Mouse (Mus musculus): ENCODE data around the gene Ubqln5. TPM values are rescaled to one million over a fixed set of nuclear protein-coding genes. Genes with fewer than 3 reads are reported as not detected.

Ubqln5 gene
- polyA plus RNA-seq (2014; fragmentation: Illumina TruSeq; extraction: RNeasy Lipid Tissue Mini Kit (QIAGEN cat#74804); ENCODE audit: low read depth, low replicate concordance), result not detected

GRCm38 (mm10) chr7:104129726-104130125, at the start of gene Ubqln5:
Gene Ubqln5, minus strand, starts transcription at chr7:104129826.

GRCm38 (mm10) chr7:104150456-104150855, 20.8 kb upstream of the Ubqln5 start, which contains the start of gene Ubqlnl:
Gene Ubqlnl, minus strand, starts transcription at chr7:104150556.

DNA sequence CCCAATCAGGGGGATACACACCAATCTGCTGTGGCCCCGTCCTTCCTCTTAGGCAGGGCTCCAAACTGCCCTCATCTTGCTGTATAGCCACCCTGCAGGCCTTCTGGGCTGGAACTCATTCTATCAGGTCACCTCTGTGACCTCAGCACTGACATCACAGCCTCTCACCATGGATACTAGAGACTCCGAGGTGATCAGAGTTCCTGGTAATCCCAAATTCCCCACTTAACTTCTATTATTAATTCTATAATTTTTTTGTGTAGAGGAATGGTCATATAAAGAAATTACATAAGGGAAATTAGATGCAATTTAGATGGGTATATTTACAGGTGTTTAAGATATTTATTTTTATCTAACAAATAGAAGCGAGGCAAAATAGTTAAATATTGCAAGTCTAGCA, 13.6 kb upstream of the Ubqln5 start, which contains the start of gene Ubqln3:
Gene Ubqln3 (minus strand): TSS at position 101 of the 400 bp plus-strand sequence.

DNA sequence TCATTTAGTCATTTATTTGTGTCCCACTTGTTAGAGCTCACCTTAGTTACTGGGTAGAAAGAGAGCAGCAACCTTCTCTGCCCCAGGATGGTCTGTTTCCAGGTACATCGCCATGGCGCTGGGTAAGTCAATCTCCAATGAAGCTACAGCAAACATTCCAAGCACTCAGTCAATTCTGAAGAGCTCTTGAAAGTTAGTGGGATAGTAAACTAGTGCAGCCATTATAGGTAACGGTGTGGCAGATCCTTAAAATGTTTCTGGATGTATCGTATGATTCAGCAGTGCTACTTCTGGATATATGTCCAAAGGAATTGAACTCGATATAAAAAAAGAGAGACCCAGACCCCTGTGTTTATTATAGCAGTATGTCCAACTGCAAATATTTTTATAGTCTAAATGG, 7.7 kb upstream of the Ubqln5 start, which contains the start of gene Olfr643:
Gene Olfr643 (minus strand): TSS at position 101 of the 400 bp plus-strand sequence.

DNA sequence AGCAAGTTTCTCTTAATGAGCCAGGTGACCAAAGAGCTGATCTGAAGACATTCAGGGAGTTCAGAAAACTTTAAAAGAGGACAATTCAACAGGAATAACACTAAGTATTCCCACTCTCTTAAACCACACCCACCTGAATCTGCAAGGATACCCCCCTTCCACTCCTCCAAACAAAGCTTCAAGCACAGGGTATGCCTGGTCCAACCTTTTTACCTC, 25.0 kb downstream of the Ubqln5 start, which contains the start of gene Olfr646:
Gene Olfr646 (plus strand): TSS at position 117 of the 216 bp plus-strand sequence.

DNA sequence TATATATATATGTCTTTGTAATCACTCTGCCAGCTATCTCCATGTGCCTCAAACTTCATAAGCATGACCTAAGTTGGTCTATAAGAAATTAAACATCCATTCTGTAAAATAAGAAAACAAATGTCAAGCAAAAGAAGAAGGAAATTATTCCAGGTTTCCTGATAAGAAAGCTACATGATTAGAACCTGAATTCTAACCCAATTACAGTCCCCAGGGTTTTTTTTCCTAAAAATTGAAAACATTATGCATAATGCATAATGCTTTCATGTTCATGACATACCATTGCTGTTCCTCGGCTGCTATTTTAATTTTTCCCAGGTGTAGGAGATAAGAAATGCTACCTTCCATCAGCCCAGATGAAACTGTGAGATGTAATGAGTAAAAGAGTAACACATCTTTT, 44.3 kb downstream of the Ubqln5 start, which contains the start of gene Olfr645:
Gene Olfr645 (minus strand): TSS at position 101 of the 400 bp plus-strand sequence.

Other genes with a start within 250 kb of the Ubqln5 start
- gene Olfr66, start 243.6 kb downstream of the Ubqln5 start, polyA plus RNA-seq (2014; fragmentation: Illumina TruSeq; extraction: RNeasy Lipid Tissue Mini Kit (QIAGEN cat#74804); ENCODE audit: low read depth, low replicate concordance), result not detected
- gene Olfr64, start 235.3 kb downstream of the Ubqln5 start, polyA plus RNA-seq (2014; fragmentation: Illumina TruSeq; extraction: RNeasy Lipid Tissue Mini Kit (QIAGEN cat#74804); ENCODE audit: low read depth, low replicate concordance), result not detected
- not detected for gene Olfr65, start 226.3 kb downstream of the Ubqln5 start, polyA plus RNA-seq (2014; fragmentation: Illumina TruSeq; extraction: RNeasy Lipid Tissue Mini Kit (QIAGEN cat#74804); ENCODE audit: low read depth, low replicate concordance)
- gene Olfr631, start 201.0 kb downstream of the Ubqln5 start, polyA plus RNA-seq (2014; fragmentation: Illumina TruSeq; extraction: RNeasy Lipid Tissue Mini Kit (QIAGEN cat#74804); ENCODE audit: low read depth, low replicate concordance), result not detected
- not detected for gene Olfr632, start 195.5 kb downstream of the Ubqln5 start, polyA plus RNA-seq (2014; fragmentation: Illumina TruSeq; extraction: RNeasy Lipid Tissue Mini Kit (QIAGEN cat#74804); ENCODE audit: low read depth, low replicate concordance)
- not detected for gene Olfr633, start 185.4 kb downstream of the Ubqln5 start, polyA plus RNA-seq (2014; fragmentation: Illumina TruSeq; extraction: RNeasy Lipid Tissue Mini Kit (QIAGEN cat#74804); ENCODE audit: low read depth, low replicate concordance)
- not detected for gene Olfr635, start 158.7 kb downstream of the Ubqln5 start, polyA plus RNA-seq (2014; fragmentation: Illumina TruSeq; extraction: RNeasy Lipid Tissue Mini Kit (QIAGEN cat#74804); ENCODE audit: low read depth, low replicate concordance)
- not detected for gene Olfr638, start 131.1 kb downstream of the Ubqln5 start, polyA plus RNA-seq (2014; fragmentation: Illumina TruSeq; extraction: RNeasy Lipid Tissue Mini Kit (QIAGEN cat#74804); ENCODE audit: low read depth, low replicate concordance)
- gene Olfr639, start 112.5 kb downstream of the Ubqln5 start, polyA plus RNA-seq (2014; fragmentation: Illumina TruSeq; extraction: RNeasy Lipid Tissue Mini Kit (QIAGEN cat#74804); ENCODE audit: low read depth, low replicate concordance), result not detected
- not detected for gene Olfr640, start 104.3 kb downstream of the Ubqln5 start, polyA plus RNA-seq (2014; fragmentation: Illumina TruSeq; extraction: RNeasy Lipid Tissue Mini Kit (QIAGEN cat#74804); ENCODE audit: low read depth, low replicate concordance)
- not detected for gene Olfr641, start 94.4 kb downstream of the Ubqln5 start, polyA plus RNA-seq (2014; fragmentation: Illumina TruSeq; extraction: RNeasy Lipid Tissue Mini Kit (QIAGEN cat#74804); ENCODE audit: low read depth, low replicate concordance)
- not detected for gene Olfr642, start 77.2 kb downstream of the Ubqln5 start, polyA plus RNA-seq (2014; fragmentation: Illumina TruSeq; extraction: RNeasy Lipid Tissue Mini Kit (QIAGEN cat#74804); ENCODE audit: low read depth, low replicate concordance)
- gene 4930516K23Rik, start 68.4 kb downstream of the Ubqln5 start, polyA plus RNA-seq (2014; fragmentation: Illumina TruSeq; extraction: RNeasy Lipid Tissue Mini Kit (QIAGEN cat#74804); ENCODE audit: low read depth, low replicate concordance), result not detected
- gene Olfr644, start 58.0 kb downstream of the Ubqln5 start, polyA plus RNA-seq (2014; fragmentation: Illumina TruSeq; extraction: RNeasy Lipid Tissue Mini Kit (QIAGEN cat#74804); ENCODE audit: low read depth, low replicate concordance), result not detected
- not detected for gene Olfr645, start 44.4 kb downstream of the Ubqln5 start, polyA plus RNA-seq (2014; fragmentation: Illumina TruSeq; extraction: RNeasy Lipid Tissue Mini Kit (QIAGEN cat#74804); ENCODE audit: low read depth, low replicate concordance)
- gene Olfr646, start 25.0 kb downstream of the Ubqln5 start, polyA plus RNA-seq (2014; fragmentation: Illumina TruSeq; extraction: RNeasy Lipid Tissue Mini Kit (QIAGEN cat#74804); ENCODE audit: low read depth, low replicate concordance), result not detected
- gene Olfr643, start 7.6 kb upstream of the Ubqln5 start, polyA plus RNA-seq (2014; fragmentation: Illumina TruSeq; extraction: RNeasy Lipid Tissue Mini Kit (QIAGEN cat#74804); ENCODE audit: low read depth, low replicate concordance), result not detected
- gene Ubqln3, start 13.5 kb upstream of the Ubqln5 start, polyA plus RNA-seq (2014; fragmentation: Illumina TruSeq; extraction: RNeasy Lipid Tissue Mini Kit (QIAGEN cat#74804); ENCODE audit: low read depth, low replicate concordance), result not detected
- gene Ubqlnl, start 20.7 kb upstream of the Ubqln5 start, polyA plus RNA-seq (2014; fragmentation: Illumina TruSeq; extraction: RNeasy Lipid Tissue Mini Kit (QIAGEN cat#74804); ENCODE audit: low read depth, low replicate concordance), result not detected
- gene Olfm5, start 35.0 kb upstream of the Ubqln5 start, polyA plus RNA-seq (2014; fragmentation: Illumina TruSeq; extraction: RNeasy Lipid Tissue Mini Kit (QIAGEN cat#74804); ENCODE audit: low read depth, low replicate concordance), result not detected
- gene Olfr648, start 53.6 kb upstream of the Ubqln5 start, polyA plus RNA-seq (2014; fragmentation: Illumina TruSeq; extraction: RNeasy Lipid Tissue Mini Kit (QIAGEN cat#74804); ENCODE audit: low read depth, low replicate concordance), result not detected
- gene Olfr649, start 66.2 kb upstream of the Ubqln5 start, polyA plus RNA-seq (2014; fragmentation: Illumina TruSeq; extraction: RNeasy Lipid Tissue Mini Kit (QIAGEN cat#74804); ENCODE audit: low read depth, low replicate concordance), result not detected
- gene Trim6, start 89.0 kb upstream of the Ubqln5 start, polyA plus RNA-seq (2014; fragmentation: Illumina TruSeq; extraction: RNeasy Lipid Tissue Mini Kit (QIAGEN cat#74804); ENCODE audit: low read depth, low replicate concordance), result 0.34 TPM
- 14.9 TPM for gene Trim34a, start 114.6 kb upstream of the Ubqln5 start, polyA plus RNA-seq (2014; fragmentation: Illumina TruSeq; extraction: RNeasy Lipid Tissue Mini Kit (QIAGEN cat#74804); ENCODE audit: low read depth, low replicate concordance)
- 3.6 TPM for gene Trim5, start 158.3 kb upstream of the Ubqln5 start, polyA plus RNA-seq (2014; fragmentation: Illumina TruSeq; extraction: RNeasy Lipid Tissue Mini Kit (QIAGEN cat#74804); ENCODE audit: low read depth, low replicate concordance)
- 16.4 TPM for gene Trim12a, start 185.6 kb upstream of the Ubqln5 start, polyA plus RNA-seq (2014; fragmentation: Illumina TruSeq; extraction: RNeasy Lipid Tissue Mini Kit (QIAGEN cat#74804); ENCODE audit: low read depth, low replicate concordance)
- gene Trim34b, start 199.6 kb upstream of the Ubqln5 start, polyA plus RNA-seq (2014; fragmentation: Illumina TruSeq; extraction: RNeasy Lipid Tissue Mini Kit (QIAGEN cat#74804); ENCODE audit: low read depth, low replicate concordance), result not detected
- 14.0 TPM for gene Trim12c, start 223.5 kb upstream of the Ubqln5 start, polyA plus RNA-seq (2014; fragmentation: Illumina TruSeq; extraction: RNeasy Lipid Tissue Mini Kit (QIAGEN cat#74804); ENCODE audit: low read depth, low replicate concordance)
- gene Trim30b, start 240.1 kb upstream of the Ubqln5 start, polyA plus RNA-seq (2014; fragmentation: Illumina TruSeq; extraction: RNeasy Lipid Tissue Mini Kit (QIAGEN cat#74804); ENCODE audit: low read depth, low replicate concordance), result 0.34 TPM